Mouse (Mus musculus): ENCODE data around the gene Hdac11.
"Not testable (repeated sequence)": the region's sequence is repeated elsewhere in the genome, so short reads cannot be mapped to it uniquely, and the experiment has no call there.

Hdac11 gene

GRCm38 (mm10) chr6:91202571-91202970, 46.1 kb downstream of the Hdac11 start:
- no peak for DNase-seq (ENCODE audit: low spot score in 2 of 2)

- no peak for DNase-seq (ENCODE audit: low spot score in 2 of 2)
These were observed 48.9 kb downstream of the Hdac11 start for GRCm38 (mm10) chr6:91205346-91205745.

GRCm38 (mm10) chr6:91205791-91206190, 49.3 kb downstream of the Hdac11 start:
- no peak for DNase-seq (ENCODE audit: low spot score in 2 of 2)

GRCm38 (mm10) chr6:91207491-91207890, 51.0 kb downstream of the Hdac11 start:
- no peak for DNase-seq (ENCODE audit: low spot score in 2 of 2)

GRCm38 (mm10) chr6:91209780-91210179, 53.3 kb downstream of the Hdac11 start:
- no peak for DNase-seq (ENCODE audit: low spot score in 2 of 2)

- no peak for DNase-seq (ENCODE audit: low spot score in 2 of 2)
These were observed 54.4 kb downstream of the Hdac11 start for GRCm38 (mm10) chr6:91210852-91211251.

GRCm38 (mm10) chr6:91212155-91212554, 55.7 kb downstream of the Hdac11 start, which contains the start of gene Fbln2:
TSS of gene Fbln2 (plus strand) at chr6:91212455.
- not testable (repeated sequence) for DNase-seq (ENCODE audit: low spot score in 2 of 2)

- DNase-seq (ENCODE audit: low spot score in 2 of 2), result peak; percentile 79 to 82
These were observed 56.1 kb downstream of the Hdac11 start for GRCm38 (mm10) chr6:91212571-91212970.

GRCm38 (mm10) chr6:91213287-91214218, 57.1 kb downstream of the Hdac11 start:
- DNase-seq (ENCODE audit: low spot score in 2 of 2), result no peak

- no peak for DNase-seq (ENCODE audit: low spot score in 2 of 2)
These were observed 59.0 kb downstream of the Hdac11 start for GRCm38 (mm10) chr6:91215454-91215853.

- DNase-seq (ENCODE audit: low spot score in 2 of 2), result peak; percentile 37 to 56
These were observed 62.0 kb downstream of the Hdac11 start for GRCm38 (mm10) chr6:91218445-91218844.

- no peak for DNase-seq (ENCODE audit: low spot score in 2 of 2)
These were observed 62.4 kb downstream of the Hdac11 start for GRCm38 (mm10) chr6:91218871-91219270.

- no peak for DNase-seq (ENCODE audit: low spot score in 2 of 2)
These were observed 63.6 kb downstream of the Hdac11 start for GRCm38 (mm10) chr6:91220062-91220461.

- no peak for DNase-seq (ENCODE audit: low spot score in 2 of 2)
These were observed 64.6 kb downstream of the Hdac11 start for GRCm38 (mm10) chr6:91221094-91221493.

GRCm38 (mm10) chr6:91222694-91223346, 66.4 kb downstream of the Hdac11 start:
- DNase-seq (ENCODE audit: low spot score in 2 of 2), result peak; percentile 61 to 69

Measured in heart, adult 9 months (tissue).